Mouse (Mus musculus) kidney, embryonic 16.5 days (tissue): Measurements from ENCODE around the gene Rsad2. TPM values are rescaled to one million over a fixed set of nuclear protein-coding genes. Genes with fewer than 3 reads are reported as not detected.

Experiments used
- ATAC-seq: fragments of 200-750 bp; cut with Nextera tagmentation; 2 replicates; pipeline ENCODE4 v1.8.0; 2017; ENCODE audit warnings: moderate TSS enrichment; ENCODE audit not compliant: low FRiP score, low TSS enrichment
- H3K27ac ChIP-seq: fragments of 300-500 bp; sonication (generic); 2 replicates; pipeline ENCODE4 v1.5.1; 2014; ENCODE audit warnings: low read length
- H3K27me3 ChIP-seq: fragments of 300-500 bp; sonication (generic); 2 replicates; pipeline ENCODE4 v1.6.1; 2014; ENCODE audit warnings: low read length, control low read depth, mixed read lengths; ENCODE audit not compliant: insufficient read depth
- H3K36me3 ChIP-seq: fragments of 300-500 bp; sonication (generic); 2 replicates; pipeline ENCODE4 v1.6.1; 2014; ENCODE audit warnings: low read length, control low read depth, mixed read lengths; ENCODE audit not compliant: insufficient read depth
- H3K4me1 ChIP-seq: fragments of 300-500 bp; sonication (generic); 2 replicates; pipeline ENCODE4 v1.6.1; 2014; ENCODE audit warnings: low read length, control low read depth, mixed read lengths; ENCODE audit not compliant: insufficient read depth
- H3K4me2 ChIP-seq: fragments of 300-500 bp; sonication (generic); replicated peaks from 2 replicates; pipeline ENCODE4 v1.6.1; 2014; ENCODE audit warnings: low read depth, low read length
- H3K4me3 ChIP-seq: fragments of 300-500 bp; sonication (generic); 2 replicates; pipeline ENCODE4 v1.5.1; 2014; ENCODE audit warnings: mild to moderate bottlenecking, low read length
- H3K9ac ChIP-seq: fragments of 300-500 bp; sonication (generic); replicated peaks from 2 replicates; pipeline ENCODE4 v1.6.1; 2014; ENCODE audit warnings: low read length
- H3K9me3 ChIP-seq: fragments of 300-500 bp; sonication (generic); 2 replicates; pipeline ENCODE4 v1.6.1; 2016; ENCODE audit warnings: low read length, control low read depth
- WGBS: fragments of 180-500 bp; shearing (Covaris S2); extraction: QIAGEN DNeasy Blood & Tissue Kit; methylation state at CpG from one replicate; pipeline ENCODE4 v1.1.7; 2014; 5-methylcytosine and 5-hydroxymethylcytosine counted together
- polyA plus RNA-seq: library from polyadenylated mRNA; unstranded; fragments of >200 nt; fragmentation: Nextera tagmentation; extraction: Ambion mirVana; gene quantifications from 2 replicates; pipeline ENCODE4 v1.2.1, GENCODE M21; 2015

Rsad2 gene
- polyA plus RNA-seq, 1 experiment from 2014 or later: 27.3 TPM

GRCm38 (mm10) chr12:26473746-26474145 is 17.5 kb upstream of the Rsad2 start:
- peak; percentile 44; the same call in 1 of the 2 replicates for ATAC-seq
- 83% methylated on average over 6 of the region's 6 CpGs for WGBS

GRCm38 (mm10) chr12:26472770-26473481 is 16.7 kb upstream of the Rsad2 start:
- Histone ChIP-seq H3K27me3 (no peaks in the 10 kb centered on the region), H3K4me3 (no peak overlapping the region), H3K9ac (no peak overlapping the region), H3K4me1 (peaks cover 21% of the 10 kb centered on the region; the same call in 1 of the 2 replicates), H3K9me3 (no peaks in the 10 kb centered on the region), H3K27ac (no peak overlapping the region), H3K4me2 (no peak overlapping the region), H3K36me3 (no peaks in the 10 kb centered on the region)
- 90% methylated on average over 3 of the region's 3 CpGs for WGBS
- ATAC-seq: no peak

More at GRCm38 (mm10) chr12:26473746-26474145, 17.5 kb upstream of the Rsad2 start:
- H3K36me3 ChIP-seq: no peaks in the 10 kb centered on the region
- no peaks in the 10 kb centered on the region for H3K27me3 ChIP-seq
- H3K4me2 ChIP-seq: no peak overlapping the region
- H3K9ac ChIP-seq: no peak overlapping the region
- H3K27ac ChIP-seq: no peak overlapping the region
- peaks cover 19% of the 10 kb centered on the region; the same call in 1 of the 2 replicates for H3K4me1 ChIP-seq
- H3K9me3 ChIP-seq: no peaks in the 10 kb centered on the region
- no peak overlapping the region for H3K4me3 ChIP-seq

- no peaks in the 10 kb centered on the region for H3K9me3 ChIP-seq
- H3K27ac ChIP-seq: no peak overlapping the region
- H3K4me2 ChIP-seq: no peak overlapping the region
- peaks cover 21% of the 10 kb centered on the region; the same call in 1 of the 2 replicates for H3K4me1 ChIP-seq
- H3K36me3 ChIP-seq: no peaks in the 10 kb centered on the region
- H3K9ac ChIP-seq: no peak overlapping the region
- H3K4me3 ChIP-seq: no peak overlapping the region
- WGBS: 55% methylated on average over 3 of the region's 3 CpGs
- ATAC-seq: no peak
- no peaks in the 10 kb centered on the region for H3K27me3 ChIP-seq
Observed at GRCm38 (mm10) chr12:26471376-26471775, 15.1 kb upstream of the Rsad2 start.

DNA sequence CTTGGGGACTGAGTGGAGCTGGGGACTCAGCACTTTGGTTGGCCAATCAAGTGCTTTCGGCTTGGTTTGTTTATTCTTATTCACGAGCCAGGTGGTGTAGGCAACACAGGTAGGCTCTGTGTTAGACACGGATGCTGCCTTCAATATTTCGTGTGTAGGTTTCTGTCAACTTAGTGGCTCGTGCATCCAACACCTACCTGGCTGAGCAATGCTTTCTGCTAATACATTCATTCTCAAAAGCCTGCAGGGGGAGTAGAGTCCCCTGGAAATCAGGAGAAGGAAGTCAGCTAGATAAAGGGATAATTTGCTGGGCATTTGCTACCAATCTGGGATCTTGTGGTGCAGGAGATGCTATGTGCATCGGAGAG is 13.8 kb upstream of the Rsad2 start:
- ATAC-seq: no peak
- no peaks in the 10 kb centered on the region for H3K36me3 ChIP-seq
- peaks cover 21% of the 10 kb centered on the region; the same call in 1 of the 2 replicates for H3K4me1 ChIP-seq
- 25% methylated on average over 6 of the region's 6 CpGs for WGBS
- H3K27me3 ChIP-seq: no peaks in the 10 kb centered on the region
- peak overlapping the region; percentile 82 for H3K4me2 ChIP-seq
- 0 out of 2 replicates have a peak overlapping the region, but pooled peaks have one; percentile 50 for H3K27ac ChIP-seq
- peak overlapping the region; percentile 75 for H3K9ac ChIP-seq
- peak overlapping the region; percentile 77 for H3K4me3 ChIP-seq
- no peaks in the 10 kb centered on the region for H3K9me3 ChIP-seq

DNA sequence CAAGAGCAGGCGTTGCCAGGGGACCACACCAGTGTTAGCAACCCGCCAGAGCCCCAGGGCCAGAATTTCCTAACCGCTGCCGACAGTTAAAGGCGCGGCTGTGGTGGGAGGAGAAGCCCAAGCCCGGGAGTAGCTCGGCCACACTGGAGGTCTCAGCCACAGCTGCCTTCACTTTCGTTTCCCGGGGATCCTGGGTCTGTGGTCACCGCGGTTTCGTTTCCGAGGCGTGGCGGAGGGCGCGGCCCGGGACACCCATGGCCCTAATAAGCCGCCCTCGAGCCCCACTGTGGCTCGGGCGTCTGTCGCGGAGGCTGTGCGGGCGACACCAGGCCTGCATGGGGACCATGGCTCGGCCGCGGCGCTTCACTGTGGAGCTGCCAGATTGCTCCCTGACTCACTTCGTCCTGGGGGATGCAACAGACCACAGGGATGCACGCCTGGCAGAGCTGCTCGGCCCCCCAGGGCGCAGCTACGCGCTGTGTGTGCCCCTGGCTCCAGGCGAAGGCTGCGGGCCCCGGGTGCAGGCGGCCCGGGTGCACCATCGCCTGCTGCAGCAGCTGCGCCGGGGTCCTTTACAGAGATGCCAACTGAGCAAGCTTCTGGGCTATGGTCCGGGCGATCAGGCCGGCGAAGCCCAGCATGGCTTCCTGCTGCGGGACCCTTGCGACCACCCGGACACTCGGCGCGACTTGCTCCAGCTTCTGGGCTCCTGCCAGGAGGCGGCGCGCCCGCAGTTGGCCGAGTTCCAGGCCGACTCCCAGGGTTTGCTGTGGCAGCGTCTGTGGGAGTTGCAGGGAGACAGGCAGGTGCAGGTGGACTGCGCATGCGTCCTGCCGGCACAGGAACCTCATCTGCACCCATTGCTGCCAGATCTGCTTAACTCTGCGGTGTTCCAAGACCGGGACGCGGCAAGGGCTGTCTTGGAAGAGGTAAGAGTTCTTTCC is 13.1 kb upstream of the Rsad2 start, which contains the start of gene Cmpk2:
Cmpk2 (plus strand) TSS at position 107 of the 944 bp plus-strand sequence.
- no peaks in the 10 kb centered on the region for H3K36me3 ChIP-seq
- peak; percentile 82 for ATAC-seq
- peak within 1 kb of the TSS; percentile 75 for H3K9ac ChIP-seq
- no peaks in the 10 kb centered on the region for H3K9me3 ChIP-seq
- WGBS: under 1% methylated on average over 69 of the region's 69 CpGs
- no peaks in the 10 kb centered on the region for H3K27me3 ChIP-seq
- peak within 1 kb of the TSS; percentile 77 for H3K4me3 ChIP-seq
- peak within 1 kb of the TSS; percentile 77 for H3K27ac ChIP-seq
- H3K4me2 ChIP-seq: peak within 1 kb of the TSS; percentile 82
- H3K4me1 ChIP-seq: peaks cover 21% of the 10 kb centered on the region; the same call in 1 of the 2 replicates

DNA sequence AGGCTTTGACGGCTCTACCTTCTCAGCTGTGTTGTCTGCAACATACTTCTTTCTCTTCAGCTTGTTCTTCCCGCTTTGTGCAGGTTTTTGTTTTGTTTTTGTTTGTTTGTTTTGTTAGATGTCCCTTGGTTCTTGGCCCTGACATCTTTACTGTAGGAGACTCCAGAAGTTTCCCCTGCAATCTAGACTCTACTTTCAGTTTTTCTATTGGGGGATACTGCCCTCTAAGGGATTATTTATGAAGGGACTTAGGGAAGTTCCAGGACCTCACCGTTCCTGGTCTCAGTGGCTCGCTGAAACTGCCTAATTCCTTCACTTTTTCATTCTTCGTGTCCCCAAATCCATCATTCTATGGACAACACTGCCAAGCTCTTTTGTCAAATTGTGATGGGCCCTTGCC is 9.3 kb upstream of the Rsad2 start:
- H3K27ac ChIP-seq: no peak overlapping the region
- peaks cover 13% of the 10 kb centered on the region; the same call in 1 of the 2 replicates for H3K4me1 ChIP-seq
- no peak overlapping the region for H3K4me3 ChIP-seq
- no peak overlapping the region for H3K4me2 ChIP-seq
- no peaks in the 10 kb centered on the region for H3K36me3 ChIP-seq
- no peak for ATAC-seq
- WGBS: 63% methylated on average over 5 of the region's 5 CpGs
- no peaks in the 10 kb centered on the region for H3K9me3 ChIP-seq
- H3K27me3 ChIP-seq: no peaks in the 10 kb centered on the region
- H3K9ac ChIP-seq: no peak overlapping the region

GRCm38 (mm10) chr12:26460091-26460490 is 3.8 kb upstream of the Rsad2 start:
- no peaks in the 10 kb centered on the region for H3K27me3 ChIP-seq
- WGBS: 66% methylated on average over 2 of the region's 2 CpGs

GRCm38 (mm10) chr12:26454682-26455081 is 1.6 kb downstream of the Rsad2 start:
- Histone ChIP-seq H3K4me2 (peak overlapping the region; percentile 28; the same call in 1 of the 2 replicates), H3K4me3 (peak overlapping the region; percentile 27)

More at GRCm38 (mm10) chr12:26460091-26460490, 3.8 kb upstream of the Rsad2 start:
- Histone ChIP-seq H3K4me1 (peaks cover 9% of the 10 kb centered on the region), H3K9me3 (no peaks in the 10 kb centered on the region), H3K9ac (no peak overlapping the region), H3K36me3 (no peaks in the 10 kb centered on the region), H3K4me2 (no peak overlapping the region), H3K4me3 (no peak overlapping the region), H3K27ac (no peak overlapping the region)
- ATAC-seq: no peak

GRCm38 (mm10) chr12:26452951-26453350 is 3.3 kb downstream of the Rsad2 start:
- Histone ChIP-seq H3K27ac (no peak overlapping the region), H3K36me3 (no peaks in the 10 kb centered on the region), H3K4me1 (peaks cover 14% of the 10 kb centered on the region), H3K9me3 (no peaks in the 10 kb centered on the region), H3K27me3 (no peaks in the 10 kb centered on the region), H3K4me3 (no peak overlapping the region), H3K4me2 (no peak overlapping the region), H3K9ac (no peak overlapping the region)
- WGBS: 48% methylated on average over 4 of the region's 4 CpGs
- ATAC-seq: no peak

More at GRCm38 (mm10) chr12:26454682-26455081, 1.6 kb downstream of the Rsad2 start:
- H3K4me1 ChIP-seq: peaks cover 14% of the 10 kb centered on the region
- no peaks in the 10 kb centered on the region for H3K9me3 ChIP-seq
- WGBS: 33% methylated on average over 5 of the region's 5 CpGs
- H3K27me3 ChIP-seq: no peaks in the 10 kb centered on the region
- H3K36me3 ChIP-seq: no peaks in the 10 kb centered on the region
- H3K9ac ChIP-seq: no peak overlapping the region
- ATAC-seq: no peak
- H3K27ac ChIP-seq: 0 out of 2 replicates have a peak overlapping the region, but pooled peaks have one; percentile 12
